Mouse (Mus musculus) MEL-GATA-1-ER (cell line): ENCODE measurements around the gene Tyk2.

ENCODE experiments used
- DNase-seq: peaks from one replicate; pipeline ENCODE4 v3.0.0-alpha.2; 2012; ENCODE audit warnings: low read depth; ENCODE audit errors: extremely low read depth

Gene Tyk2

DNA sequence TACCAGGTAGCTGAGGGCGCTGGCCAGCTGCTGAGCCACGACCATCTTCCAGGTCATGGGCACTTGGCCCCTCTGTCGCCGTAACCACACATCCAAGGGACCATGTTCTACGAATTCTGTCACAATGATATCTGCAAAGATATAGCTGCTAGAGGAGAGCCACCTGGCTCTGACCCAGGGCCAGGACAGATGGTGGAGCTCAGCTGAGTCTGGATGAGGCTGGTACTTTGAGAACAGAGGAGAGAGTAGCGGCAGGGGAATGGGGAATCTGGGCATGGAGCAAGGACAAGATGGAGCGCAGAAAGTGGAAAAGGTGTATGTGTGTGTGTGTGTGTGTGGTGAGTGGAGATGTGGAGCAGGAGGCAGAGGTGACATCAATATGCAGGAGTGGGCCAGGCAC is 16.9 kb downstream of the Tyk2 start:
- DNase-seq = no peak

GRCm38 (mm10) chr9:21113751-21114150 is 17.3 kb downstream of the Tyk2 start:
- DNase-seq = no peak

DNA sequence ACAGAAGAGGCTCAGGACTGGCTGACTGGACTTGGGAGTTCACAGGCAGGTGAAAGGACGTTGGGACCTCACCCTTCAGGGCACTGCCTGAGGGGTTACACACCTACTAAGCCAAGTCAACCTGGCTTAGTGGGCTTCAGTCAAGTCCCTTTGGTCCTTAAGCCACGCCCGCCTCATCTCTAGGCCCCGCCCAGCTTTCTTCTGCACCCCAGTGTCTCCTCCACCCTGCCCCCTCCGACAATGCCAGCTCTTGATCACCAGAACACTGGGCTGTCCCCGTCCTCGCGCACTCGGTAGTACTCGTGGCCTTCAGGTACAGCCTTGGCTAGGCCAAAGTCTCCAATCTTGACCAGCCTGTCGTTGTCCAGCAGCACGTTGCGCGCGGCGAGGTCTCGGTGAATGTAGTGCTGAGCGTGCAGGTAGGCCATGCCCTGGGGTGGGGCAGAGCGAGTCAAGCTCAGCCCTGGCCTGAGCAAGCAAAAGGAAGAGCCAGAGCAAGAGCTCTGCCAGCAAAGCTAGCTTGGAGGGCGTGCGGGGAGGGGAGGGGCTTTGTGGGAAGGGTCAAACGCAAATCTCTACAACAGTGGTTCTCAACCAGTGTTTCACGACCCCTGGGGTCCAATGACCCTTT is 23.3 kb downstream of the Tyk2 start:
- DNase-seq = no peak

DNA sequence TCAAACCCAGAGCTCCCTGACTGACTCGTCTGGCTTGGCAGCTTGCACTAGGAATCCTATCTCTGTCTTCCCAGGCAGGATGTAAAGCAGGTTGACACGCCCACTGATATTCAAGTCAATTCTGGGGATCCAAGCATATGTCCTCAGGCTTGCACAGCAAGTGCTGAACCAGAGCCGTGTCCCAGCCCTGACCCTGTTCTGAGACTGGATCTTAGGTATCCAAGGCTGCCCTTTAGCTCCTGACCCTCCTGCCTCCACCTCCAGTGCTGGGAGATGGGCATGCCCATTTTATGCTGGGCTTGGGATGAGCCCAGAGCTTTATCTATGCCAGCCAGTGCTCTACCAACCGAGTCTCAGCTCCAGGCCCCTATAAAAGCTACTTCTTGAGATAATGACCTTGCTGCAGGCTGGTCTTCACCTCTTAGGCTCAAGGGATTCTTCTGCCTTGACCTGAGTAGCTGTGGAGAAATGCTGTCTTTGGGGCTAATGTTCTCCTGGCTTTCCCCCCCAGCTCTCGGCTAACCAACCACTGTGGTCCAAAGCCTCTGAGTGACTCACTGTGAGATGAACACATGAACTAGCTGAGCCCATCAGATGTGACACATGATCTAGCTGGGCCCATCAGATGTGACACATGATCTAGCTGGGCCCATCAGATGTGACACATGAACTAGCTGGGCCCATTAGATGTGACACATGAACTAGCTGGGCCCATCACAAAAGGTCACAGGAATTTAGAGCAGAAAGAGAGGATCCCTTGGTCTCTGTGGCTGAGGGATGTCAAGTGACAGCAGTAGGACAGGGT is 25.1 kb downstream of the Tyk2 start:
- DNase-seq = no peak

DNA sequence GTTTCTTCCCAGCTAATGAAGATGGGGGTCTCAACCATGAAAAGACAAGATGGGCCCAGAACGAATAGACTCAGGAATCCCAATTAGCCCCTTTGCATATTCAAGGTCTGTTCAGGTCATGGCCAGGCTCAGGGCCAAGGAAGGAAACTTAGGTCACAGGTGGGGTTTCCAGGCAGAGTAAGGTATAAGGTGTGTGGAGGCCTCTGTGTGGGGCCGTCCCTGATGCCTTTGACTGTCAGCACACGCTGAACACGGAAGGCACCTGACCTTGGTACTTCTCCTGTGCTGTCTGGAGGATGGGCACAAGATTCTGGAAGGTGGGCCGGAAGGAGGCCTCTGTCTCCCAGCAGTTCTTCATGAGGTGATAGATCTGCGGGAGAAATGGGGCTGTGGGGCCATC is 26.2 kb downstream of the Tyk2 start:
- DNase-seq = no peak

DNA sequence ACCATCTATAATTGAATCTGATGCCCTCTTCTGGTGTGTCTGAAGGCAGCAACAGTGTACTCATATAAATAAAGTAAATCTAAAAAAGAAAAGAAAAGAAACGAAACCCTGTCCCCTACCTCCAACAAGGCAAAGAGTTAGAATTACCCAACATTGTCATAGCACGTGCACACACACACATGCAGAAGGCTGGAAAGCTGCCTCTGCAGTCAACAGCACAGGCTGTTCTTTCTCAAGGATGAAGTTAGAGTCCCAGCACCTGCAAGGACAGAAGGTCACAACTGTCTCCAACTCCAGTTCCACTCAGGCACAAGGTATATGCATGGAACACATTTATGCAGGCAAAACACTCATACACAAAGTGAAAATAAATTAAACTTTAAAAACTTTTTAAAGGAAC is 29.0 kb downstream of the Tyk2 start:
- DNase-seq = no peak

DNA sequence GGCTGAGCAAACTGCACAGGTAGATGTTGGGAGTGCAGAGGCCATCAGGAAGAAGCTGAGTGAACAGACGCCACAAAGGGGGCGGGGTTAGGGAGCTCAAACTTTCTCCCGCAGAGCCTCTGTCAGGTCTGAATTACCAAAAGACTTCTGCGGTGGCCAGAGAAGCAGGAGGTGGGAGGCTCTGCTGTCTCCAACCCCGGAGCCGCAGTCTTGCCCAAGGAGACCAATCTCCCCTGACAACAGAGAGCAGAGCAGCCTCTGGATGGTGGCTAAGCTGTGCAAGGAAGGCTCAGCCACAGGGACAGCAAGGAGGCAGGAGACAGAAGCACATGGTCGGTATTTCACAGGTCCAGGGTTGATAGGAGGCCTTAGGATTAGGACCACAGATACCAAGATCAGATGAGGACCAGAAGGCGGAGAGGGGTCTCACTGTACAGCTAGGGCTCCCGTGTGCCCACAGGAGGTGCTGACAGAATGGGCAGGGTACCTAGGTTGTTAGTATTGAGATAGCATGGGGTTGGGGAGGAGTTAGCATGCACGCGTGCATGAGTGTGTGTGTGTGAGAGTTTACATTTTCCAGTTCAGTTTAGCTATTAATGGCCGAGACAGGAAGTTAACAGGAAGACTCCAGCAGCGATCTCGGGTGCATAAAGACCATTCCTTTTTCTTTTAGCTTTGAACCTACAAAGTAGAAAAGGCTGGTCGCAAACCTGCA is 30.4 kb downstream of the Tyk2 start:
- no peak for DNase-seq

- no peak for DNase-seq
These were observed 33.2 kb downstream of the Tyk2 start for GRCm38 (mm10) chr9:21097793-21098192.

DNA sequence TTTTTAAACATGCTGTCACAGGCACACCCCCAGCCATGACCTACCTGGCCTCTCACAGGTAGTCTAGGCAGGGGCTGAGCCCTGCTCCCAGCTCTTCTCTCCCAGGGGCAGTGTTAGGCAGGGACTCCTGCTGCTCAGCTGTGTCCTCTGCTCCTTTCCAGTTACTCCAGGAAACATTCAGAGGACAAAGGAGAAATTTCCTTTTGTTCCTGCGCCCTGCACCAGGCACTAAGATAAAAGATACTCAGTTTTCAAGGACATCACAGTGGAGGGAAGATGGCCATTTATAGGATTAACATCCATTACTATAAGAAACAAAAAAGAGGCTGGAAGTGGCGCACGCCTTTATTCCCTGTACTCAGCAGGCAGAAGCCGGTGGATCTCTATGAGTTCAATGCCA is 35.1 kb downstream of the Tyk2 start:
- DNase-seq = no peak

GRCm38 (mm10) chr9:21093423-21093822 is 37.6 kb downstream of the Tyk2 start:
- DNase-seq = no peak

- peak; percentile 97 for DNase-seq
These were observed 39.2 kb downstream of the Tyk2 start, which contains the start of the genes Gm38431 and Raver1 for GRCm38 (mm10) chr9:21091707-21092320. Gene Gm38431, minus strand, starts transcription at chr9:21091997. Gene Raver1, minus strand, starts transcription at chr9:21092008.

GRCm38 (mm10) chr9:21090972-21091706 is 39.9 kb downstream of the Tyk2 start:
- peak; percentile 39 for DNase-seq

GRCm38 (mm10) chr9:21090537-21090936 is 40.5 kb downstream of the Tyk2 start:
- DNase-seq = no peak

DNA sequence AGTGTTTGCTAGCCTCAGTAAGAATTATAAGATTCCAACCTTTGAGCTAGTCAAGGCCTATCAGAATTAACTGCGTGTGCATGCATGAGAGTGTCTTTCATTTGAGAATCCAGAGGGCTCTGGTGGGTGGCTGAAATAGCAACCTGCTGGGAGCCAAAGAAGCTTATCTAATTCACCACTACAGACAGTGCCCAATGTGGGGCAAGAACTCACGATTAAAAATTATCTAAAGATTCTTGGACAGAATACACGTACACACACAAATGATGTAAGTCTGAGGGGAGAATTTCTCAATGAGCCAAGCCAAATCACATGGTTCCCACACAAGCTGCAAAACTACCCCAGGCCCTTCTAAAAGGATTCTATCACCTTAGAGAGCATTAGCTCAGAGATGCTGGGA is 47.7 kb downstream of the Tyk2 start:
- DNase-seq = no peak

- DNase-seq = no peak
These were observed 49.9 kb downstream of the Tyk2 start for GRCm38 (mm10) chr9:21081127-21081526.

- no peak for DNase-seq
These were observed 55.4 kb downstream of the Tyk2 start for GRCm38 (mm10) chr9:21075625-21076024.

DNA sequence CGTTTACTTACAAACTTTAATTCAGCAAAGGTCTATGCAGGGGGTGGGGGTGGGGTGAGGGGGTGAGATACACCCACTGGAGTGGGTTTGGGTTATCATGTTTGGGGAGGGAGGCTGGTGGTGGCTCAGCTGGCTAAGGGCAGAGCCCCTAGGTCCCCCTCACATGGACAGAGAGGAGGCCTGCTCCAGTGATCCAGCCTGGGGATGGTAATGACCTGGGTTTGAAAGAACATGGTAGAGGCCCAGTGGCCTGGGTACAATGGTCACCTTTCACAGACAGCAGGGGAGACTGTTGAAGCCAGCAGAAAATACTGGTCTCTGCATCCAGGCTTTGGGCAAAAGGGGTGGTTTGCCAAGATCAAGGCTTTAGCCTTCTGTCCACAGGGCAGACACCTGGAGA is 56.9 kb downstream of the Tyk2 start:
- DNase-seq = no peak

DNA sequence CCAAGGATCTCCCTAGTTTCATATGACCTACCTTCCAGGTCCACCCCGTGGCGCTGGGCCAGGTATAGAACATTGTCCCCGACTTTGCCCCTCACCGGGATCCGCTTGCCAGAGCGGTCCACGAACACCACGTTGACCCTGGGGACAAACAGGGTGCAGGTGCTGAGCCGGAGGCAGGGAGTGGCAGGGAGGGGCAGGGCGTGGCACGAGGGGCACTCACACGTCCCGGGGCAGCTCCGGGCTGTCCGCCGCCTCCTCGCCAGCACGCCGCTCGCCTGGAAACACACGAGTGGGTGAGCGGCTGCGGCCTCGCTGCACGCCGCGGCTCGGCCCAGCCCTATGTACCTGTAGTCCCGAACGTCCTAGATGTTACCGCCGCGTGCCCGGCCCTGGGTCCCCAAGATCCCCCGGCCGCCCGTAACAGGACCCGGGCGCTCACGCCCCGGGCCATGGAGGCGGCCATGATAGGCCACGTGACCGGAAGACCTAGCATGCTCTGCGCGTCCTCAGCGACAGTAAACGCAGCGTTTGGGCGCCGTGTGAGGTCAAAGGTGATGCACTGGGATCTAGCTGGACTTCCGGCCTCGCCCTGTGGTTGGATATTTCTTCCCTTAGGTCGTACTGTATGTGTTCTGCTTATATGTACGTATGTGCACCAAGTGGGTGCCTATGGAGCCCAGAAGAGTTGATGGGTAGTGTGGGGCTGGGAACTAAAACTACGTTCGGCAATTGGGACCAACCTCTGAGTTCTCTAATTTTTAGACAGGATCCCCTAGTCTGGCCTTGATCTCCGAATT is 57.8 kb downstream of the Tyk2 start, which contains the start of the genes Gm49373 and Fdx1l:
Gm49373 (minus strand) TSS at position 53 of the 797 bp plus-strand sequence.
Fdx1l (minus strand) TSS at position 571 of the 797 bp plus-strand sequence.
- peak; percentile 82 for DNase-seq

- DNase-seq = peak; percentile 21
These were observed 58.4 kb downstream of the Tyk2 start for GRCm38 (mm10) chr9:21072641-21073040.
